Mouse (Mus musculus) limb, embryonic 14.5 days (tissue): Measurements from ENCODE around the gene Ccdc22. TPM values are rescaled to one million over a fixed set of nuclear protein-coding genes. Genes with fewer than 3 reads are reported as not detected.

Source experiments
- ATAC-seq: fragments of 200-750 bp; cut with Nextera tagmentation; 2 replicates; pipeline ENCODE4 v1.8.0; 2017; ENCODE audit warnings: low read depth, moderate number of reproducible peaks, moderate TSS enrichment; ENCODE audit not compliant: low FRiP score
- DNase-seq: peaks from one replicate; pipeline ENCODE4 v3.0.0-alpha.2; 2015; ENCODE audit warnings: low spot score
- H3K27ac ChIP-seq: fragments of 300-500 bp; sonication (generic); replicated peaks from 2 replicates; pipeline ENCODE4 v1.5.1; 2014; ENCODE audit warnings: low read depth, mild to moderate bottlenecking, low read length, moderate library complexity, mixed read lengths
- H3K27me3 ChIP-seq: fragments of 300-500 bp; sonication (generic); 2 replicates; pipeline ENCODE4 v1.6.1; 2014; ENCODE audit warnings: low read length, mixed read lengths; ENCODE audit not compliant: control insufficient read depth, insufficient read depth
- H3K36me3 ChIP-seq: fragments of 300-500 bp; sonication (generic); 2 replicates; pipeline ENCODE4 v1.6.1; 2014; ENCODE audit warnings: mild to moderate bottlenecking, low read length, moderate library complexity, mixed read lengths; ENCODE audit not compliant: control insufficient read depth, insufficient read depth
- H3K4me1 ChIP-seq: fragments of 300-500 bp; sonication (generic); 2 replicates; pipeline ENCODE4 v1.6.1; 2014; ENCODE audit warnings: antibody characterized with exemption, low read length, mixed read lengths; ENCODE audit not compliant: control insufficient read depth, insufficient read depth
- H3K4me2 ChIP-seq: fragments of 300-500 bp; sonication (generic); replicated peaks from 2 replicates; pipeline ENCODE4 v1.6.1; 2014; ENCODE audit warnings: low read depth, mild to moderate bottlenecking, low read length, moderate library complexity; ENCODE audit not compliant: severe bottlenecking
- H3K4me3 ChIP-seq: fragments of 300-500 bp; sonication (generic); replicated peaks from 2 replicates; pipeline ENCODE4 v1.5.1; 2014; ENCODE audit warnings: low read length
- H3K9ac ChIP-seq: fragments of 300-500 bp; sonication (generic); 2 replicates; pipeline ENCODE4 v1.6.1; 2014; ENCODE audit warnings: mild to moderate bottlenecking, low read depth, low read length, moderate library complexity; ENCODE audit not compliant: severe bottlenecking
- H3K9me3 ChIP-seq: fragments of 300-500 bp; sonication (generic); 2 replicates; pipeline ENCODE4 v1.6.1; 2016; ENCODE audit warnings: low read length; ENCODE audit not compliant: control insufficient read depth
- POLR2A ChIP-seq: fragments of 200-500 bp; IDR thresholded peaks from 2 replicates; pipeline ENCODE4 v1.8.0; 2012; ENCODE audit warnings: inconsistent platforms, mild to moderate bottlenecking, moderate library complexity, borderline replicate concordance; ENCODE audit not compliant: insufficient read depth, insufficient read length; ENCODE audit errors: extremely low read depth
- WGBS: fragments of 180-500 bp; shearing (Covaris S2); extraction: QIAGEN DNeasy Blood & Tissue Kit; methylation state at CpG from one replicate; pipeline ENCODE4 v1.1.7; 2014; 5-methylcytosine and 5-hydroxymethylcytosine counted together
- polyA plus RNA-seq, 2 experiments: library from polyadenylated mRNA; depleted of rRNA in 1 of 2; stranded (reverse) in 1 of 2; unstranded in 1 of 2; fragments of >200 nt; fragmentation: Nextera tagmentation in 1 of 2; extraction: Ambion mirVana in 1 of 2; gene quantifications; 2 replicates each; pipeline versions ENCODE4 v1.2.1 to v1.2.3; 2012 to 2014

Gene Ccdc22
- polyA plus RNA-seq, 2 experiments: 23.5 to 27.2 TPM

DNA sequence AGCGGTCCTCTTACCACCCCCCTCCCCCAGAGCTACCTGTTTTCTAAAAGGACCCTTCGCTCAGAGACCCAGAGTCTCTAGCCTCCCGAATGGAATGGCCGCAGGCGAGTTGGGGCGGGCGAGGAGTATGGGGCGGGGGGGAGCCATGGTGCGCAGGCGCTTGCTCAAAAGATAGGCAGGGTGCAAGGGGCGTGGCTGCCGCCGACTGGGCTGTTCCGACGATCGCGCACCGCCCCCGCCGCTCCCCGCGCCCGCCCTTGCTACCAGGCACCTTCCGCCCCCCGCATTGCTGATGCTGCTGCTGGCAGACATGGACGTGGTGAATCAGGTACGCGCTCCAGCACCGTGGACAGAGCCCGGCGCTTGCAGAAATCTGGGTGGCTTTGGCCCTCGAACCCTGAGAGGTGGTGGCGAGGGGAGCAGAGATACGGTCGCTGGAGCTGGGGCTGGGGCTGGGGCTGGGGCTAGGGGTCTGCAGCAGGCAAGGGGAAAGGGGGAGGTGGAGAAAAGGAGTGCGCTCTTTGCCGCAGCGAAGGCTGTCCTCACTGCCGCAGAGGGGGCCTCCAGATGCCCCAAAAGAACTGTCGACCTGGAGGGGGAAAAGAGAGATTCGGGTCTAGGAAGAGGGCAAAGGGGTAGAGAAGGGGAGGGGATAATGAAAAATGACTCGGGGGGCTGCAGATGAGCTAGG is 33.2 kb upstream of the Ccdc22 start, which contains the start of gene Syp:
Gene Syp, plus strand, starts transcription at position 71 of the 691 bp plus-strand sequence.
- Histone ChIP-seq H3K9ac (no peak within 1 kb of the TSS), H3K4me1 (no peaks in the 10 kb centered on the region), H3K9me3 (no peaks in the 10 kb centered on the region), H3K27ac (no peak within 1 kb of the TSS), H3K27me3 (no peaks in the 10 kb centered on the region; the same call in 1 of the 2 replicates), H3K4me3 (peak within 1 kb of the TSS; percentile 20), H3K4me2 (peak within 1 kb of the TSS; percentile 42), H3K36me3 (no peaks in the 10 kb centered on the region)
- no peak for TF ChIP-seq POLR2A
- DNase-seq: peak; percentile 69
- ATAC-seq: peak; percentile 83
- 24% methylated on average over 33 of the region's 42 CpGs for WGBS

DNA sequence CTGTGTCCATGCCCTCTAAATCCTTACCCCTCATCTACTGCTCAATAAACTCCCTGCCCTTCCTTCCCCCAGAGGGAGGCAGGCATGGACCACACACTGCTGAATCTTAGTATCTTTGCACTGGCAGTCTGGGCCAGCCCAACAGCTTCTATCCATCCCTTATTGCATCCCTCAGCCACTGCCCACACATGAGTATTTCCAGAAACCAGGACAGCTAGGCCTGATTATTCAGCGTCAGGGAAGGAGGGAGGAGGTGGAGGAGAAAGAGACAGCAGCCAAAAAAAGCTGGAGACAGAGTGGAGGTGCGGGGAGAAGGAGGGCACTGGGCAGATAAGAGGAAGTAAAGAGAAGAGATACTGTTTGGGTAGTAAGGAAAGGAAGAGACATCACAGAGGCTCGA is 29.8 kb upstream of the Ccdc22 start:
- no peak for TF ChIP-seq POLR2A
- H3K4me1 ChIP-seq: no peaks in the 10 kb centered on the region
- no peaks in the 10 kb centered on the region for H3K27me3 ChIP-seq
- WGBS: 62% methylated on average over 3 of the region's 3 CpGs
- no peak overlapping the region for H3K4me3 ChIP-seq
- ATAC-seq (no peak), DNase-seq (no peak)
- H3K9ac ChIP-seq: no peak overlapping the region
- no peak overlapping the region for H3K4me2 ChIP-seq
- H3K36me3 ChIP-seq: no peaks in the 10 kb centered on the region
- H3K27ac ChIP-seq: no peak overlapping the region
- H3K9me3 ChIP-seq: no peaks in the 10 kb centered on the region

DNA sequence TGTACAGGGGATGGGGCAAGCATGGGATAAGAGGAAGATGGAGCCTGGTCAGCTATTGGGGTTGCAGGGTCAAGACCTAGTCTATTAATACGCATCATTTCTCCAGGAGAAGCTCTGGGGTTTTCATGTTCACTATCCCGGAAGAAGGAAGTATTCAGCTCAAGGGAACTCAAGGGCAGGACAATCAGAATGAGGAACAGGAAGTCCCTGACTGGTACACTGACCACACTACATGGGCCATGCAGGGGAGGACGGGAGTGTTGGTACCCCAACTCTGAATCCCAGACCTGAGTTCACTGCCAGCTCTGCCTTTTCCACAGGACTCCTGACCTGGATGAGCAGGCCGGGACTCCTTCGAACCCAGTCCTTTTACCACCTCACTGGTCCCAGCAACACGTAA is 27.2 kb upstream of the Ccdc22 start:
- Histone ChIP-seq H3K4me3 (no peak overlapping the region), H3K4me1 (no peaks in the 10 kb centered on the region), H3K9me3 (no peaks in the 10 kb centered on the region), H3K27me3 (no peaks in the 10 kb centered on the region), H3K36me3 (no peaks in the 10 kb centered on the region), H3K9ac (no peak overlapping the region), H3K27ac (no peak overlapping the region), H3K4me2 (no peak overlapping the region)
- ATAC-seq (no peak), DNase-seq (no peak)
- 87% methylated on average over 6 of the region's 6 CpGs for WGBS
- TF ChIP-seq POLR2A: no peak

DNA sequence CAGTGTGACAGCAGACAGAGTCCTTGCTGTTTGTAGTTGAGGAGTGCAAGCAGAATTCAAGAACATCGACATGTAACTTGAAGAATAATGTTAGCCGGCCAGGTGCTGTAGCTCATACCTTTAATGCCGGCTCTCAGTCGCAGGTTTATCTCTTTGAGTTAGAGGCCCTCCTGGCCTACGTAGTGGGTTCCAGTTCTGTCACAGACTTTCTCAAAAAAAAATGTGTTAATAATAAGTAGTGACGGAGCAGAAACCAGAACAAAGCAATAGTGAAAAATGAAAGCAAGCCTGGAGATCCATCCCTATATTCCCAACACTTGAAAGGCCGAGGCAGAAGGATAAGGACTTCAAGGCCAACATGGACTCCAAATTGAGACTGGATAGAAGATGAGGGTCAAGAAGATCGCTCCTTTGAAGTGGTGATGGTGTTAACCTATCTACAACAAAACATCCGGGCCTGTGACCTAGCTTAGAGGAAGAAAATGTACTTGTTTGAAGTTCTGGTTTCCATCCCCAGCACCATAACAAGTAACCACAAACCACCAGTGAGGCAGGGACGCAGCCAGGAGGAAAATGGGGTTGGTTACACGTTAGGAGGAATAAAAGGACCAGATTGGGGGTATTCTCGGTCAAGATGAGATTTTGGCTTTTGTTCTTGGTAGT is 12.7 kb upstream of the Ccdc22 start:
- WGBS: 76% methylated on average over 12 of the region's 12 CpGs
- Histone ChIP-seq H3K36me3 (no peaks in the 10 kb centered on the region), H3K4me3 (no peak overlapping the region), H3K27me3 (no peaks in the 10 kb centered on the region), H3K9me3 (no peaks in the 10 kb centered on the region), H3K4me1 (no peaks in the 10 kb centered on the region), H3K4me2 (no peak overlapping the region), H3K9ac (no peak overlapping the region), H3K27ac (no peak overlapping the region)
- DNase-seq: no peak
- ATAC-seq: no peak
- no peak for TF ChIP-seq POLR2A

DNA sequence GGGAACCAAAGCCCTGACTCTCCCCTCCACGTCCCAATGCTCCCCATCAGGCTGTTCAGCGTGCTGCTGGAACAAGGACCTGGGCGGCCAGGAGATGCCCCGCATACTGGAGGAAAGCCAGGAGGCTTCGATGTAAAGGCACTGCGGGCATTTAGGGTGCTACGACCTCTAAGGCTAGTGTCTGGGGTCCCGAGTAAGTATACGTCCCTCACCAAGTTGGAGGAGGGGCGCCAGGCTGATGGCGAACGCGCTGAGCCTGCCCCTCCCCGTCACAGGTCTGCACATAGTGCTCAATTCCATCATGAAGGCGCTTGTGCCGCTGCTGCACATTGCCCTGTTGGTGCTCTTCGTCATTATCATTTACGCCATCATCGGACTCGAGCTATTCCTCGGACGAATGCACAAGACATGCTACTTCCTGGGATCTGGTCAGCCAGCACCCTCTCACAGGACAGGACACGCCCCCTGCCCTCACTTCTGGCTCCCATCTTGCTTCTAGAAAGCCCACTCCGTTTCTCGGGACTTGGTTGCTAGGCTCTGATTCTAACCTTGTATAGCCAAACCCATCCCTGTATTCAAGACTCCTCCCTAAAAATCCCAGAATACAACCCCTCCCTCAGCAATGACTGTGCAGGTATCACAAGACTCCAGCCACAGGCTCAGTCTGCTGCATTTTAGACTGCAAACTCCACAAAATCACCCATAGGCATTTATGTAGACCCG is 5.4 kb upstream of the Ccdc22 start:
- Histone ChIP-seq H3K27me3 (no peaks in the 10 kb centered on the region), H3K9me3 (no peaks in the 10 kb centered on the region), H3K4me1 (no peaks in the 10 kb centered on the region), H3K4me2 (peak overlapping the region; percentile 61), H3K27ac (no peak overlapping the region), H3K36me3 (no peaks in the 10 kb centered on the region), H3K9ac (peak overlapping the region; percentile 41), H3K4me3 (peak overlapping the region; percentile 38)
- 38% methylated on average over 19 of the region's 26 CpGs for WGBS
- ATAC-seq: no peak
- no peak for TF ChIP-seq POLR2A
- no peak for DNase-seq
